Mouse (Mus musculus) lung, embryonic 14.5 days (tissue): ENCODE measurements around the gene Ano1. TPM values are rescaled to one million over a fixed set of nuclear protein-coding genes. Genes with fewer than 3 reads are reported as not detected.

Experiments used
- ATAC-seq: fragments of 200-750 bp; cut with Nextera tagmentation; 2 replicates; pipeline ENCODE4 v1.8.0; 2017; ENCODE audit warnings: mild to moderate bottlenecking, moderate TSS enrichment, moderate library complexity; ENCODE audit not compliant: insufficient read depth
- DNase-seq: peaks from one replicate; pipeline ENCODE4 v3.0.0-alpha.2; 2015
- H3K27ac ChIP-seq: fragments of 300-500 bp; sonication (generic); 2 replicates; pipeline ENCODE4 v1.5.1; 2014; ENCODE audit warnings: low read depth, mild to moderate bottlenecking, moderate library complexity
- H3K27me3 ChIP-seq: fragments of 300-500 bp; sonication (generic); 2 replicates; pipeline ENCODE4 v1.6.1; 2014; ENCODE audit warnings: low read length, control low read depth; ENCODE audit not compliant: insufficient read depth
- H3K36me3 ChIP-seq: fragments of 300-500 bp; sonication (generic); 2 replicates; pipeline ENCODE4 v1.6.1; 2014; ENCODE audit warnings: control low read depth; ENCODE audit not compliant: insufficient read depth
- H3K4me1 ChIP-seq: fragments of 300-500 bp; sonication (generic); 2 replicates; pipeline ENCODE4 v1.6.1; 2014; ENCODE audit warnings: antibody characterized with exemption, control low read depth; ENCODE audit not compliant: insufficient read depth
- H3K4me2 ChIP-seq: fragments of 300-500 bp; sonication (generic); 2 replicates; pipeline ENCODE4 v1.6.1; 2014; ENCODE audit warnings: mild to moderate bottlenecking
- H3K4me3 ChIP-seq: fragments of 300-500 bp; sonication (generic); 2 replicates; pipeline ENCODE4 v1.5.1; 2014; ENCODE audit warnings: low read depth, low read length
- H3K9ac ChIP-seq: fragments of 300-500 bp; sonication (generic); 2 replicates; pipeline ENCODE4 v1.6.1; 2014
- H3K9me3 ChIP-seq: fragments of 300-500 bp; sonication (generic); 2 replicates; pipeline ENCODE4 v1.6.1; 2016; ENCODE audit warnings: low read depth, low read length, control low read depth
- CTCF ChIP-seq: IDR thresholded peaks from 2 replicates; pipeline ENCODE4 v1.5.1; 2016; ENCODE audit warnings: antibody characterized with exemption, low read depth
- WGBS: fragments of 180-500 bp; shearing (Covaris S2); extraction: QIAGEN DNeasy Blood & Tissue Kit; methylation state at CpG from one replicate; pipeline ENCODE4 v1.1.7; 2014; 5-methylcytosine and 5-hydroxymethylcytosine counted together
- polyA plus RNA-seq: library from polyadenylated mRNA; unstranded; fragments of >200 nt; fragmentation: Nextera tagmentation; extraction: Ambion mirVana; gene quantifications from 2 replicates; pipeline ENCODE4 v1.2.1, GENCODE M21; 2014

Ano1 gene
- polyA plus RNA-seq, 1 experiment from 2014 or later = 64.8 TPM

DNA sequence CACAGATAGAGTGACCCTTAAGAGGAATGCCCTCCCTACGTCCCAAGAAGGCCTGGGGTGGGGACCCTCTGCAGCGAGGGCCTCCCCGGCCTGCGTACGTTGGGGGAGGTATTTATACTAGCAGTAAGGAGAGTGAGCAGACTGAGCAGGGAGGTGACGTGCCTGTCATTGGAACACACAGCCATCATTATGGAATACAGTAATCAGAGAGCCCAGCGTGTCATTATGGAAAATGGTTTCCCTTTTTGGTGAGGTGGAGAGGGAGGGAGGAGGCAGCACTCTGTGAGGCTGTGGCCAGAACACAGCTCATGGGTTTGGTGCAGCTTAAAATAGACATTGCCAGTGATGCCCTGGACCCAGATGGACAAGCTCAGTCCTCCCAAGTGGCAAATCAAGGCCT, 11.1 kb downstream of the Ano1 start:
- no peak for DNase-seq
- H3K27me3 ChIP-seq = peaks cover 12% of the 10 kb centered on the region; the same call in 1 of the 2 replicates
- H3K4me2 ChIP-seq = no peak overlapping the region
- H3K4me1 ChIP-seq = peaks cover 26% of the 10 kb centered on the region
- no peak for TF ChIP-seq CTCF
- no peak overlapping the region for H3K4me3 ChIP-seq
- no peaks in the 10 kb centered on the region for H3K36me3 ChIP-seq
- no peak; the same call in 1 of the 2 replicates for ATAC-seq
- WGBS = 19% methylated on average over 7 of the region's 7 CpGs
- H3K27ac ChIP-seq = peak overlapping the region; percentile 52
- no peaks in the 10 kb centered on the region for H3K9me3 ChIP-seq
- no peak overlapping the region for H3K9ac ChIP-seq

DNA sequence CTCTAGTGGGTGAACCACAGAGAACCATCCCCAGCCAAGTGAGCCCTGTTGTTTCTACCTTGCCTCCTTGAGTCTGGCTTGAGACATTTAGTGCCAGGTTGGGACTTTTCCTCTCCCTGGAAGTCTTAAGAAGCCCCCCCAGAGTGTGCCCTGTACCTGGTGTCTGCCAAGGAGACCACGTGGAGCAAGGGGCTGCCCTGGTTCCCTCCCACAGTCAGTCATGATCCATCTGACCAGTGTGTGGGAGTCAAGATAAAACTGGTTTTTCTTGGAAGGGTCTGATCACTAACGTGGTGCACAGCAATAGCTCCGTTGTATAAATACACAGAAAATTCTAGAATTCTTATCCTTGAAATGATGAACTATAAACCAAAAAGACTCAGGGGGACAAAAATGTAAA, 12.0 kb downstream of the Ano1 start:
- ATAC-seq (peak; percentile 55; the same call in 1 of the 2 replicates), DNase-seq (no peak)

DNA sequence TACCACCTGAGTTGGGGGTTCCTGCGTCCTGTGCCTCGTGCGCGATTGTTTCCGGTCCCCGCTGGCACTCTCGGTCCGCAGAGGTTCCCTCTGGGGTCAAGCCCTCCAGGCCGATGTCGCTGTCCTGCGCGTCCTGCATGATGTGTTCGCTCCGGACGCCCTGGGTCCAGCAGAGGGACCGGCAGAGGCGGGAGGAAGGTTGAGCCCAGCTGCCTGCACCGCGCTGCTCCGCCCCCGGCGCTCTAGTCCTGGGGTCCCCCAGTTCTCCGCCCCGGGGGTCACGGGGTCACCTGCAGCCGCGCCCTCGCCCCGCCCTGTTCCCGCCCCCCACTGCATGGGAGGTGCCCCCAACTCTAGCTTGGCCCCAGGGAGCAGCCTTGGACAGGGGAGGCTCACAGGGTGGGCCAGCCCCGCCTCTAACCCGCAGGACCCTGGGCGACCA, 13.4 kb downstream of the Ano1 start:
- H3K36me3 ChIP-seq = no peaks in the 10 kb centered on the region
- DNase-seq (peak; percentile 38), ATAC-seq (peak; percentile 25; the same call in 1 of the 2 replicates)
- H3K27me3 ChIP-seq = peaks cover 12% of the 10 kb centered on the region; the same call in 1 of the 2 replicates
- no peak for TF ChIP-seq CTCF
- H3K4me1 ChIP-seq = peaks cover 26% of the 10 kb centered on the region
- H3K27ac ChIP-seq = no peak overlapping the region
- H3K4me3 ChIP-seq = peak overlapping the region; percentile 47
- H3K9ac ChIP-seq = peak overlapping the region; percentile 60
- no peaks in the 10 kb centered on the region for H3K9me3 ChIP-seq
- peak overlapping the region; percentile 79 for H3K4me2 ChIP-seq
- under 1% methylated on average over 33 of the region's 33 CpGs for WGBS

More for the DNA sequence above, 12.0 kb downstream of the Ano1 start:
- Histone ChIP-seq H3K27me3 (peaks cover 12% of the 10 kb centered on the region; the same call in 1 of the 2 replicates), H3K36me3 (no peaks in the 10 kb centered on the region), H3K4me2 (no peak overlapping the region), H3K4me3 (no peak overlapping the region), H3K9ac (no peak overlapping the region), H3K9me3 (no peaks in the 10 kb centered on the region), H3K27ac (peak overlapping the region; percentile 80), H3K4me1 (peaks cover 26% of the 10 kb centered on the region)
- TF ChIP-seq CTCF = no peak
- WGBS = 6% methylated on average over 3 of the region's 3 CpGs

DNA sequence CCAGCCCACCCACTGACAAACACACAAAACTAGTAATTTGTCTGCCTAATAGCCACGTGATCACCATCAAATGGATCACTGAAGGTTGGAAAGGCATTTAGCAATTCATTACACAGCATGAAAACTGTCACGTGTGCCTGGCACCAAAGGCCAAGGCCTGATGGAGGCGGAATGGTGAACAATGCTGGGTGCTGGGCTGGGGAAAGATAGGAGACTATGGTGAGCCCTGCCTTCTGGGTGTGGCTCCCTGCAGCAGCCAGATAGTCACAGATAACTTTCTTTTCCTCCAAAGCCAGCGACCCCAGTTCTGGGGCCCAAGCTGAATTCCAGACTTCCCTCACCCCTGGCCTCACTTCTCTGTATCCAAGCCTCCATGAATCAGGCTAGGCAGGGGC, 19.9 kb downstream of the Ano1 start:
- Histone ChIP-seq H3K27ac (no peak overlapping the region), H3K4me2 (no peak overlapping the region), H3K4me3 (no peak overlapping the region), H3K36me3 (no peaks in the 10 kb centered on the region), H3K9ac (no peak overlapping the region), H3K27me3 (no peaks in the 10 kb centered on the region), H3K4me1 (no peaks in the 10 kb centered on the region), H3K9me3 (no peaks in the 10 kb centered on the region)
- DNase-seq = no peak
- 39% methylated on average over 4 of the region's 4 CpGs for WGBS
- no peak for TF ChIP-seq CTCF
- no peak for ATAC-seq

DNA sequence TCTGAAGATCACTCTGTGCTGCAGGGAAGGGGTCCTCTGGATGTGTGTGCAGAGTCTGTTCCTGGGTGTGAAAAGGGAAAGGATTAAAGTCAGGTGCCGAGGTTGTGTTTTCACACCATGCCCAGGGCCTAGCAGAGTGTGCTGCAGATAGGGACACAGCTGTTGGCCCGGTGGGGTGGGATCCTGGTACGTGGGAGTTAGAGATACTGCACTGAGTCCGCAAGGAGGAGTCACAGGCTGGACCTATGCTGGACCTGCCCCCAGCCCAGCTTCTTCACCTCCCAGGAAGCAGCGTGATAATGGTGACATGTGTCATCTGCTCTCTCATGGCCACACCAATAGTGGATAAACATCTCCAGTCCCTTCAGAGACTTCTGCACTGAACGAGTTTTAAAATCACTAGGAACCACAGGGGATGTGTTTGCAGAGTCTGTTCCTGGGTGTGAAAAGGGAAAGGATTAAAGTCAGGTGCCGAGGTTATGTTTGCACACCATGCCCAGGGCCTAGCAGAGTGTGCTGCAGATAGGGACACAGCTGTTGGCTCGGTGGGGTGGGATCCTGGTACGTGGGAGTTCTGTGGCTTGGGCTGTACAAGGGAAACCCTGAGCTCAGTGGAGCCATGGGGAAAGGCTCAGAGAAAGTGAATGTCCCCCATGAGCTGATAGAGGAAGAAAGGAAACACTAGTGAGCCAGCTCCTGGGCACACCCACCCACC, 20.4 kb downstream of the Ano1 start:
- no peak for TF ChIP-seq CTCF
- H3K4me2 ChIP-seq = no peak overlapping the region
- H3K9me3 ChIP-seq = no peaks in the 10 kb centered on the region
- DNase-seq = no peak
- WGBS = 15% methylated on average over 9 of the region's 9 CpGs
- no peak overlapping the region for H3K27ac ChIP-seq
- no peaks in the 10 kb centered on the region for H3K4me1 ChIP-seq
- no peaks in the 10 kb centered on the region for H3K36me3 ChIP-seq
- no peak overlapping the region for H3K4me3 ChIP-seq
- H3K9ac ChIP-seq = no peak overlapping the region
- H3K27me3 ChIP-seq = no peaks in the 10 kb centered on the region
- ATAC-seq = peak; percentile 60

DNA sequence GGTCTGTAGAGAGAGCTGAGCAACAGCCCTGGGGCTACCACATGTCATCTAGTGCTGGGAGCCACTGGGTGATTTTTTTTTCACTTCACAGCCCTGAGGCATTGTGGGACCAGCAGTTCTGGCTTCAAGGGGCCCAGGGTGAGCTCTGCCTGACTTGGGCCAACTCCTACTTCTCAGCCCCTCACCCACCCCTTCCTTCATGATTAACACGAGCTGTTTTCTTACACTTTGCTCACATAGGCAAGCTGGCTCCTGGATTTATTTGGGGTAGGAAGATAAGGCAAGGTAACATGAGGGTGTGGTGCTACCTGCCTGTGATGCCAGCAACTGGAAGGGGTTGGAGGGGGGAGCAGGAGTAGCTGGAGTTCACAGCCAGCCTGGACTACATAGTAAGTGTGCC, 27.5 kb downstream of the Ano1 start:
- Histone ChIP-seq H3K36me3 (no peaks in the 10 kb centered on the region), H3K9ac (no peak overlapping the region), H3K9me3 (no peaks in the 10 kb centered on the region), H3K27me3 (no peaks in the 10 kb centered on the region), H3K4me1 (no peaks in the 10 kb centered on the region), H3K27ac (no peak overlapping the region), H3K4me3 (no peak overlapping the region), H3K4me2 (no peak overlapping the region)
- TF ChIP-seq CTCF = no peak
- 29% methylated on average over 1 of the region's 1 CpGs for WGBS
- no peak for ATAC-seq
- DNase-seq = no peak

DNA sequence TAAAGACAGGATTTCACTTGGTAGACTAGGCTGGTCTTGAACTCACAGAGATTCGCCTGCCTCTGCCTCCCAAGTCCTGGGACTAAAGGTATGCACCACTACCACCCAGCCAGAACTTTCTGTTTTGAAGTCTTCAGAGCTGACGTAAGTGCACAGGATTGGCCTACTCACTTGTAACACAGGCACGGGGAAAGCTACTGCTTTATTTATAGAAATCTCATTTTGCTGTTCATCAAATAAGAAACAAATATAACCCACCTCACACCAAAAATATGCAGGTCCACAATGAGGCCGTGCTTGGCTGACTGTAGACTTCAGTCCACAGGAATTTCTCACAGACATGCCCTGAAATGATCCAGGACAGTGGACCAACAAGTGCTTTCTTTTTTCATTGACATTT, 31.8 kb downstream of the Ano1 start:
- no peak overlapping the region for H3K27ac ChIP-seq
- H3K4me2 ChIP-seq = no peak overlapping the region
- H3K4me3 ChIP-seq = no peak overlapping the region
- H3K4me1 ChIP-seq = no peaks in the 10 kb centered on the region
- H3K36me3 ChIP-seq = no peaks in the 10 kb centered on the region
- no peaks in the 10 kb centered on the region for H3K27me3 ChIP-seq
- no peak overlapping the region for H3K9ac ChIP-seq
- no peak for TF ChIP-seq CTCF
- H3K9me3 ChIP-seq = no peaks in the 10 kb centered on the region
- 78% methylated on average over 4 of the region's 4 CpGs for WGBS
- DNase-seq (no peak), ATAC-seq (no peak)
